Mouse (Mus musculus): ENCODE measurements around the gene Ldlrap1. TPM values are rescaled to one million over a fixed set of nuclear protein-coding genes. Genes with fewer than 3 reads are reported as not detected.
A peak's percentile ranks its signal among the peaks of the same experiment; 100 is the strongest.

The Ldlrap1 gene
- polyA plus RNA-seq, 1 experiment from 2014 or later, result 15.4 TPM

GRCm38 (mm10) chr4:134800693-134801092, 32.9 kb upstream of the Ldlrap1 start:
- no peak overlapping the region for H3K27ac ChIP-seq (ENCODE audit: low read depth)
- DNase-seq, result no peak
- H3K4me3 ChIP-seq (ENCODE audit: low read depth, low read length), result no peak overlapping the region
- TF ChIP-seq EP300 (IDR thresholded peaks at IDR 0.05; ENCODE audit: low read depth) (no peak), CTCF (IDR thresholded peaks at IDR 0.05; ENCODE audit: low read depth) (no peak)
- no peaks in the 10 kb centered on the region for H3K27me3 ChIP-seq (ENCODE audit: insufficient read depth, low read length)
- 86% methylated on average over 10 of the region's 10 CpGs for WGBS (ENCODE audit: insufficient replicate concordance)
- H3K4me2 ChIP-seq (ENCODE audit: low read depth, low read length), result no peak overlapping the region
- peaks cover 42% of the 10 kb centered on the region for H3K36me3 ChIP-seq (replicated peaks; ENCODE audit: insufficient read depth, low read length)
- no peak for ATAC-seq
- no peaks in the 10 kb centered on the region for H3K9me3 ChIP-seq (ENCODE audit: low read length)
- no peak overlapping the region for H3K9ac ChIP-seq (replicated peaks)
- peaks cover 16% of the 10 kb centered on the region for H3K4me1 ChIP-seq (ENCODE audit: insufficient read depth)

GRCm38 (mm10) chr4:134800098-134800497, 32.3 kb upstream of the Ldlrap1 start:
- no peak for DNase-seq
- WGBS (ENCODE audit: insufficient replicate concordance), result 70% methylated on average over 8 of the region's 8 CpGs
- Histone ChIP-seq H3K4me2 (ENCODE audit: low read depth, low read length) (no peak overlapping the region), H3K4me1 (ENCODE audit: insufficient read depth) (peaks cover 16% of the 10 kb centered on the region), H3K9ac (replicated peaks) (no peak overlapping the region), H3K27ac (ENCODE audit: low read depth) (no peak overlapping the region), H3K4me3 (ENCODE audit: low read depth, low read length) (no peak overlapping the region), H3K9me3 (ENCODE audit: low read length) (no peaks in the 10 kb centered on the region), H3K27me3 (ENCODE audit: insufficient read depth, low read length) (no peaks in the 10 kb centered on the region), H3K36me3 (replicated peaks; ENCODE audit: insufficient read depth, low read length) (peaks cover 36% of the 10 kb centered on the region)
- TF ChIP-seq CTCF (IDR thresholded peaks at IDR 0.05; ENCODE audit: low read depth) (no peak), EP300 (IDR thresholded peaks at IDR 0.05; ENCODE audit: low read depth) (no peak)
- no peak for ATAC-seq

- no peaks in the 10 kb centered on the region for H3K9me3 ChIP-seq (ENCODE audit: low read length)
- ATAC-seq (peak; percentile 81), DNase-seq (peak; percentile 90)
- WGBS (ENCODE audit: insufficient replicate concordance), result 3% methylated on average over 4 of the region's 4 CpGs
- H3K4me1 ChIP-seq (ENCODE audit: insufficient read depth), result peaks cover 13% of the 10 kb centered on the region
- H3K9ac ChIP-seq (replicated peaks), result no peak overlapping the region
- no peak overlapping the region for H3K4me2 ChIP-seq (ENCODE audit: low read depth, low read length)
- H3K27ac ChIP-seq (ENCODE audit: low read depth), result no peak overlapping the region
- peaks cover 28% of the 10 kb centered on the region for H3K36me3 ChIP-seq (replicated peaks; ENCODE audit: insufficient read depth, low read length)
- TF ChIP-seq CTCF (IDR thresholded peaks at IDR 0.05; ENCODE audit: low read depth) (peak; percentile 99), EP300 (IDR thresholded peaks at IDR 0.05; ENCODE audit: low read depth) (no peak)
- no peak overlapping the region for H3K4me3 ChIP-seq (ENCODE audit: low read depth, low read length)
- no peaks in the 10 kb centered on the region for H3K27me3 ChIP-seq (ENCODE audit: insufficient read depth, low read length)
These were observed 31.4 kb upstream of the Ldlrap1 start for GRCm38 (mm10) chr4:134799272-134799671.

GRCm38 (mm10) chr4:134798861-134799260, 31.0 kb upstream of the Ldlrap1 start:
- Histone ChIP-seq H3K27me3 (ENCODE audit: insufficient read depth, low read length) (no peaks in the 10 kb centered on the region), H3K4me2 (ENCODE audit: low read depth, low read length) (no peak overlapping the region), H3K27ac (ENCODE audit: low read depth) (no peak overlapping the region), H3K36me3 (replicated peaks; ENCODE audit: insufficient read depth, low read length) (peaks cover 24% of the 10 kb centered on the region), H3K9ac (replicated peaks) (no peak overlapping the region), H3K9me3 (ENCODE audit: low read length) (no peaks in the 10 kb centered on the region), H3K4me1 (ENCODE audit: insufficient read depth) (peaks cover 13% of the 10 kb centered on the region), H3K4me3 (ENCODE audit: low read depth, low read length) (no peak overlapping the region)
- 49% methylated on average over 3 of the region's 3 CpGs for WGBS (ENCODE audit: insufficient replicate concordance)
- DNase-seq, result no peak
- peak; percentile 64 for ATAC-seq
- TF ChIP-seq CTCF (IDR thresholded peaks at IDR 0.05; ENCODE audit: low read depth) (no peak), EP300 (IDR thresholded peaks at IDR 0.05; ENCODE audit: low read depth) (no peak)

GRCm38 (mm10) chr4:134797621-134798020, 29.8 kb upstream of the Ldlrap1 start:
- ATAC-seq, result no peak
- H3K4me3 ChIP-seq (ENCODE audit: low read depth, low read length), result no peak overlapping the region
- H3K4me1 ChIP-seq (ENCODE audit: insufficient read depth), result peaks cover 13% of the 10 kb centered on the region
- WGBS (ENCODE audit: insufficient replicate concordance), result 58% methylated on average over 6 of the region's 6 CpGs
- DNase-seq, result no peak
- H3K9ac ChIP-seq (replicated peaks), result no peak overlapping the region
- no peaks in the 10 kb centered on the region for H3K9me3 ChIP-seq (ENCODE audit: low read length)
- no peak overlapping the region for H3K4me2 ChIP-seq (ENCODE audit: low read depth, low read length)
- no peak overlapping the region for H3K27ac ChIP-seq (ENCODE audit: low read depth)
- H3K36me3 ChIP-seq (replicated peaks; ENCODE audit: insufficient read depth, low read length), result peaks cover 12% of the 10 kb centered on the region
- no peaks in the 10 kb centered on the region for H3K27me3 ChIP-seq (ENCODE audit: insufficient read depth, low read length)
- TF ChIP-seq CTCF (IDR thresholded peaks at IDR 0.05; ENCODE audit: low read depth) (no peak), EP300 (IDR thresholded peaks at IDR 0.05; ENCODE audit: low read depth) (no peak)

GRCm38 (mm10) chr4:134796581-134797361, 28.9 kb upstream of the Ldlrap1 start:
- Histone ChIP-seq H3K9ac (replicated peaks) (no peak overlapping the region), H3K9me3 (ENCODE audit: low read length) (no peaks in the 10 kb centered on the region), H3K27ac (ENCODE audit: low read depth) (no peak overlapping the region), H3K27me3 (ENCODE audit: insufficient read depth, low read length) (no peaks in the 10 kb centered on the region), H3K4me2 (ENCODE audit: low read depth, low read length) (no peak overlapping the region), H3K36me3 (replicated peaks; ENCODE audit: insufficient read depth, low read length) (peaks cover 7% of the 10 kb centered on the region; the same call in 1 of the 2 replicates), H3K4me1 (ENCODE audit: insufficient read depth) (peaks cover 13% of the 10 kb centered on the region), H3K4me3 (ENCODE audit: low read depth, low read length) (no peak overlapping the region)
- ATAC-seq (no peak), DNase-seq (no peak)
- no peak for TF ChIP-seq EP300 (IDR thresholded peaks at IDR 0.05; ENCODE audit: low read depth)
- no peak for TF ChIP-seq CTCF (IDR thresholded peaks at IDR 0.05; ENCODE audit: low read depth)
- 38% methylated on average over 7 of the region's 7 CpGs for WGBS (ENCODE audit: insufficient replicate concordance)

Data from liver, postnatal 0 days (tissue).